Mouse (Mus musculus): ENCODE results near the gene Zfp358. TPM values are rescaled to one million over a fixed set of nuclear protein-coding genes. Genes with fewer than 3 reads are reported as not detected.

Zfp358 gene
- total RNA-seq, 2 experiments from 2014 or later = 0.17 to 3.8 TPM

DNA sequence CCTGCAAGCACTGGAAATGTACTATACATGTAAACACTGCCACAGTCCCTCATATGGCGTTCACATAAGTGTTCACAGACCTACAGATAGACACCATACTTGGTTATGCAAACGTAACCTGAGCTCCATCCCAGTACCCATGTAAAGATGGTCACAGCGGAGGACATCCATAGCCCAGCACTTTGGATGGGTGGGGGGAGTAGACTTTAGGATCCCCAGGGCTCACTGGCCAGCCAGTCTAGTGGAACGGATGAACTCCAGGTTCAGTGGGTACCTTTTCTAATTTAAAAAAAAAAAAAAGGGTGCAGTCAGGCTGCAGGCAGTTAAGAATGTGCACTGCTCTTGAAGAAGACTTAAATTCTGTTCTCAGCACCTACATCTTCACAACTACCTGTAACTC is 47.1 kb downstream of the Zfp358 start:
- no peak for ATAC-seq (replicated peaks; ENCODE audit: low FRiP score, poor library complexity, severe bottlenecking)

GRCm38 (mm10) chr8:3546511-3546910 is 53.6 kb downstream of the Zfp358 start:
- ATAC-seq (replicated peaks; ENCODE audit: low FRiP score, poor library complexity, severe bottlenecking) = no peak

Other genes with a start within 250 kb of the Zfp358 start
- 13.6 and 21.7 TPM in 2 replicates for gene Insr, start 213.5 kb upstream of the Zfp358 start, total RNA-seq (2015; ENCODE audit: low replicate concordance)
- gene Insr, start 213.5 kb upstream of the Zfp358 start, total RNA-seq (2017; ENCODE audit: low replicate concordance) = 8.3 and 13.1 TPM in 2 replicates
- gene A430078G23Rik, start 139.7 kb upstream of the Zfp358 start, total RNA-seq (2015; ENCODE audit: low replicate concordance) = 1.3 and 2.3 TPM in 2 replicates
- gene A430078G23Rik, start 139.7 kb upstream of the Zfp358 start, total RNA-seq (2017; ENCODE audit: low replicate concordance) = 3.5 and 4.0 TPM in 2 replicates
- gene Arhgef18, start 100.1 kb upstream of the Zfp358 start, total RNA-seq (2015; ENCODE audit: low replicate concordance) = 5.0 and 7.3 TPM in 2 replicates
- gene Arhgef18, start 100.1 kb upstream of the Zfp358 start, total RNA-seq (2017; ENCODE audit: low replicate concordance) = 7.0 and 7.7 TPM in 2 replicates
- gene Pex11g, start 25.5 kb upstream of the Zfp358 start, total RNA-seq (2015; ENCODE audit: low replicate concordance) = 9.2 TPM in 1 of 2 replicates, not detected in the other
- gene Pex11g, start 25.5 kb upstream of the Zfp358 start, total RNA-seq (2017; ENCODE audit: low replicate concordance) = 0.09 and 0.28 TPM in 2 replicates
- not detected in 2 replicates for gene Tex45, start 22.3 kb upstream of the Zfp358 start, total RNA-seq (2015; ENCODE audit: low replicate concordance)
- not detected in 2 replicates for gene Tex45, start 22.3 kb upstream of the Zfp358 start, total RNA-seq (2017; ENCODE audit: low replicate concordance)
- 20.2 and 33.6 TPM in 2 replicates for gene Mcoln1, start 7.3 kb downstream of the Zfp358 start, total RNA-seq (2015; ENCODE audit: low replicate concordance)
- 32.5 and 75.4 TPM in 2 replicates for gene Mcoln1, start 7.3 kb downstream of the Zfp358 start, total RNA-seq (2017; ENCODE audit: low replicate concordance)
- 40.9 and 43.5 TPM in 2 replicates for gene Pnpla6, start 22.2 kb downstream of the Zfp358 start, total RNA-seq (2015; ENCODE audit: low replicate concordance)
- gene Pnpla6, start 22.2 kb downstream of the Zfp358 start, total RNA-seq (2017; ENCODE audit: low replicate concordance) = 61.4 and 77.4 TPM in 2 replicates
- not detected in 2 replicates for gene C330021F23Rik, start 74.9 kb downstream of the Zfp358 start, total RNA-seq (2015; ENCODE audit: low replicate concordance)
- not detected in 2 replicates for gene C330021F23Rik, start 74.9 kb downstream of the Zfp358 start, total RNA-seq (2017; ENCODE audit: low replicate concordance)
- not detected in 2 replicates for gene Camsap3, start 94.2 kb downstream of the Zfp358 start, total RNA-seq (2015; ENCODE audit: low replicate concordance)
- 0.28 TPM in 1 of 2 replicates, not detected in the other for gene Camsap3, start 94.2 kb downstream of the Zfp358 start, total RNA-seq (2017; ENCODE audit: low replicate concordance)
- gene Xab2, start 128.2 kb downstream of the Zfp358 start, total RNA-seq (2015; ENCODE audit: low replicate concordance) = 4.4 and 5.4 TPM in 2 replicates
- 11.0 and 16.0 TPM in 2 replicates for gene Xab2, start 128.2 kb downstream of the Zfp358 start, total RNA-seq (2017; ENCODE audit: low replicate concordance)
- gene Pet100, start 128.4 kb downstream of the Zfp358 start, total RNA-seq (2015; ENCODE audit: low replicate concordance) = 49.1 and 125 TPM in 2 replicates
- gene Pet100, start 128.4 kb downstream of the Zfp358 start, total RNA-seq (2017; ENCODE audit: low replicate concordance) = 57.1 and 125 TPM in 2 replicates
- gene Pcp2, start 132.4 kb downstream of the Zfp358 start, total RNA-seq (2015; ENCODE audit: low replicate concordance) = not detected in 2 replicates
- gene Pcp2, start 132.4 kb downstream of the Zfp358 start, total RNA-seq (2017; ENCODE audit: low replicate concordance) = not detected in 2 replicates
- 44.7 and 49.2 TPM in 2 replicates for gene Stxbp2, start 137.8 kb downstream of the Zfp358 start, total RNA-seq (2015; ENCODE audit: low replicate concordance)
- gene Stxbp2, start 137.8 kb downstream of the Zfp358 start, total RNA-seq (2017; ENCODE audit: low replicate concordance) = 43.8 and 74.6 TPM in 2 replicates
- gene Retn, start 162.6 kb downstream of the Zfp358 start, total RNA-seq (2015; ENCODE audit: low replicate concordance) = not detected in 2 replicates
- gene Retn, start 162.6 kb downstream of the Zfp358 start, total RNA-seq (2017; ENCODE audit: low replicate concordance) = not detected in 2 replicates
- gene Mcemp1, start 172.6 kb downstream of the Zfp358 start, total RNA-seq (2015; ENCODE audit: low replicate concordance) = 64.0 and 64.8 TPM in 2 replicates
- 29.6 and 32.8 TPM in 2 replicates for gene Mcemp1, start 172.6 kb downstream of the Zfp358 start, total RNA-seq (2017; ENCODE audit: low replicate concordance)
- 4.4 TPM in 1 of 2 replicates, not detected in the other for gene Fcor, start 179.2 kb downstream of the Zfp358 start, total RNA-seq (2015; ENCODE audit: low replicate concordance)
- 2.8 and 5.6 TPM in 2 replicates for gene Fcor, start 179.2 kb downstream of the Zfp358 start, total RNA-seq (2017; ENCODE audit: low replicate concordance)
- 1.9 and 3.5 TPM in 2 replicates for gene Trappc5, start 183.2 kb downstream of the Zfp358 start, total RNA-seq (2015; ENCODE audit: low replicate concordance)
- 7.0 and 8.3 TPM in 2 replicates for gene Trappc5, start 183.2 kb downstream of the Zfp358 start, total RNA-seq (2017; ENCODE audit: low replicate concordance)
- gene Fcer2a, start 201.0 kb downstream of the Zfp358 start, total RNA-seq (2015; ENCODE audit: low replicate concordance) = not detected in 2 replicates
- gene Fcer2a, start 201.0 kb downstream of the Zfp358 start, total RNA-seq (2017; ENCODE audit: low replicate concordance) = not detected in 2 replicates
- gene Clec4g, start 227.5 kb downstream of the Zfp358 start, total RNA-seq (2015; ENCODE audit: low replicate concordance) = not detected in 2 replicates
- not detected in 2 replicates for gene Clec4g, start 227.5 kb downstream of the Zfp358 start, total RNA-seq (2017; ENCODE audit: low replicate concordance)

Data from erythroblast, adult 5-6 weeks (primary cell).